Mouse (Mus musculus) stomach, postnatal 0 days (tissue): ENCODE measurements around the gene Wdr74.
"Not testable (repeated sequence)": the region's sequence is repeated elsewhere in the genome, so short reads cannot be mapped to it uniquely, and the experiment has no call there.

Experiments
- CTCF ChIP-seq: IDR thresholded peaks from 2 replicates; pipeline ENCODE4 v1.5.1; 2016; ENCODE audit warnings: antibody characterized with exemption, low read depth, mild to moderate bottlenecking, moderate library complexity
- EP300 ChIP-seq: optimal IDR thresholded peaks from 2 replicates; pipeline ENCODE3; 2016; ENCODE audit warnings: antibody characterized with exemption

GRCm38 (mm10) chr19:8719037-8719436 is 16.6 kb upstream of the Wdr74 start:
- TF ChIP-seq CTCF: peak; percentile 40
- TF ChIP-seq EP300: not testable (repeated sequence)
